Comparison of ENCODE assay signal across 22 mouse cellular contexts in the genomic region with DNA sequence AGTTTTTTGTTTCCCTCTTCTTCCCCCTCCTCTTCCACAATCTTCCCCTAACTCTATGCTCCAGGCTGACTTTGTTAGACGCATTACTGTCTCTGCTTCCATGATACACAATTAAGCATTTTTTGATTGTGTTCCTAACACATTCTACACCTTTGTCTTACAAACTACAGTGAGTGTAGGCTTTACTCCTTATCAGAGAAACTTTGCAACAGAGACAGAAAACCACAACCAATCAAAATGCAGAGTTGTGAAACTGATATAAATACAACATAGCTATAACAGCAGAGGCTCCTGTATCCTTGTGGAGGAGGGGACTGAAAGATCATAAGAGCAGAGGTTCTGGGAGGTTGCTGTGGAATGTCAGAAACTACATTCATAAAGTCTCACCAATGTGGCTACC.
"Had no signal": no experiment of that assay in that cellular context is flagged by ENCODE, and none has a peak within 500 bp of the region (broad histone marks: within the 10 kb centered on the region; RNA-seq: fewer than 3 reads in every experiment).

No protein-coding gene starts in this region.

- ATAC-seq: liver, postnatal 0 days; midbrain, embryonic 16.5 days had no signal

- DNase-seq: liver, postnatal 0 days; lung, adult 2 months; lung, postnatal 10 days; lung, postnatal 4 days; midbrain, embryonic 14.5 days; retina, postnatal 1 day; right cerebral cortex, adult 18-20 months; right cerebral cortex, postnatal 25 days; right cerebral cortex, postnatal 4 days; spleen, adult 18-20 months; thymus, adult 18-20 months; thymus, postnatal 14 days; thymus, postnatal 36 days had no signal

- H3K36me3 ChIP-seq: liver, embryonic 15.5 days; lung, embryonic 15.5 days; midbrain, embryonic 10.5 days; midbrain, embryonic 12.5 days; neural tube, embryonic 13.5 days; neural tube, embryonic 15.5 days had no signal

- H3K4me1 ChIP-seq: liver, embryonic 15.5 days; lung, embryonic 15.5 days; megakaryocyte, embryonic 14.5 days; neural tube, embryonic 13.5 days; neural tube, embryonic 15.5 days had no signal

- H3K9ac ChIP-seq: liver, embryonic 15.5 days; liver, postnatal 0 days; lung, embryonic 15.5 days; midbrain, embryonic 12.5 days; neural tube, embryonic 13.5 days; neural tube, embryonic 15.5 days had no signal

- H3K27me3 ChIP-seq: liver, embryonic 15.5 days; lung, embryonic 15.5 days; megakaryocyte, embryonic 14.5 days; midbrain, embryonic 12.5 days; neural tube, embryonic 13.5 days; neural tube, embryonic 15.5 days had no signal

- H3K4me2 ChIP-seq: liver, embryonic 15.5 days; lung, embryonic 15.5 days; midbrain, embryonic 12.5 days; neural tube, embryonic 13.5 days; neural tube, embryonic 15.5 days had no signal

- H3K4me3 ChIP-seq: liver, embryonic 15.5 days; lung, embryonic 15.5 days; megakaryocyte, embryonic 14.5 days; midbrain, embryonic 10.5 days; midbrain, embryonic 12.5 days; myocyte; neural tube, embryonic 13.5 days; neural tube, embryonic 15.5 days had no signal

- H3K9me3 ChIP-seq: liver, embryonic 15.5 days; lung, embryonic 15.5 days; megakaryocyte, embryonic 14.5 days; midbrain, embryonic 10.5 days; midbrain, embryonic 12.5 days; neural tube, embryonic 13.5 days; neural tube, embryonic 15.5 days had no signal

- H3K27ac ChIP-seq: liver, embryonic 15.5 days; lung, embryonic 15.5 days; midbrain, embryonic 10.5 days; midbrain, embryonic 12.5 days; neural tube, embryonic 13.5 days; neural tube, embryonic 15.5 days had no signal
